36 mouse cellular contexts compared by ENCODE assay signal in the genomic region with DNA sequence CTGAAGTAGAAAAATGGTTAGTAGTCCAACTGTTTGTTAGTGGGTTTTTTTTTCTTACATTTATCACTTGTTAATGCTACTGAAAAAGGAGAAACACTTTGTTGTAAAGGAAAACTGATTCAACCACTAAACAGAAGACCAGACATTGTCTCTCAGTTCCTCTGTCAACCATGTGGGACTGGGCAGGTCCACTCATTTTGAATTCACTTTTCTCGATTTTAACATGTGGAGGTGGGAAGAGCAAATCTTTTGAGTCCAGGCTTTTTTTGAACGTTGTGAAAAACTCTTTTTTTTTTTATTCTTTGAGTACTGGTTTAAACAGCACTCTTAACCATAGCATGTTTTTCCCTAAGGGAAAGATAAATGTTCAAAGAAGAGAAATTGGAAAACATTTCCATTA.
"Had no signal": no experiment of that assay in that cellular context is flagged by ENCODE, and none has a peak within 500 bp of the region (broad histone marks: within the 10 kb centered on the region; RNA-seq: fewer than 3 reads in every experiment).

No protein-coding gene starts in this region.

- H3K36me3 ChIP-seq: heart, embryonic 10.5 days; heart, embryonic 12.5 days; heart, embryonic 13.5 days; heart, embryonic 15.5 days; hindbrain, embryonic 10.5 days; hindbrain, embryonic 12.5 days; hindbrain, embryonic 13.5 days; hindbrain, embryonic 15.5 days; intestine, embryonic 15.5 days; kidney, embryonic 15.5 days had no signal

- H3K27me3 ChIP-seq: heart, embryonic 12.5 days; heart, embryonic 13.5 days; heart, embryonic 15.5 days; hindbrain, embryonic 12.5 days; hindbrain, embryonic 13.5 days; hindbrain, embryonic 15.5 days; intestine, embryonic 15.5 days; kidney, embryonic 15.5 days had no signal

- H3K9me3 ChIP-seq: heart, embryonic 10.5 days; heart, embryonic 12.5 days; heart, embryonic 13.5 days; heart, embryonic 15.5 days; hindbrain, embryonic 10.5 days; hindbrain, embryonic 12.5 days; hindbrain, embryonic 13.5 days; hindbrain, embryonic 15.5 days; intestine, embryonic 15.5 days; kidney, embryonic 15.5 days had no signal

- H3K9ac ChIP-seq: heart, embryonic 12.5 days; heart, embryonic 13.5 days; heart, embryonic 15.5 days; hindbrain, embryonic 12.5 days; hindbrain, embryonic 13.5 days; hindbrain, embryonic 14.5 days; hindbrain, embryonic 15.5 days; intestine, embryonic 15.5 days; kidney, embryonic 15.5 days had no signal

- H3K27ac ChIP-seq: heart, embryonic 10.5 days; heart, embryonic 13.5 days; heart, embryonic 15.5 days; hindbrain, embryonic 10.5 days; hindbrain, embryonic 12.5 days; hindbrain, embryonic 13.5 days; hindbrain, embryonic 14.5 days; hindbrain, embryonic 15.5 days; hindbrain, postnatal 0 days; intestine, embryonic 15.5 days; kidney, embryonic 15.5 days; kidney, postnatal 0 days; layer of hippocampus, adult 2 months; left cerebral cortex, adult 2 months had no signal

- H3K4me1 ChIP-seq: heart, embryonic 10.5 days; heart, embryonic 12.5 days; heart, embryonic 13.5 days; heart, embryonic 15.5 days; hindbrain, embryonic 10.5 days; hindbrain, embryonic 12.5 days; hindbrain, embryonic 13.5 days; hindbrain, embryonic 15.5 days; intestine, embryonic 15.5 days had no signal

- H3K4me3 ChIP-seq: heart, embryonic 10.5 days; heart, embryonic 12.5 days; heart, embryonic 13.5 days; heart, embryonic 15.5 days; hindbrain, embryonic 10.5 days; hindbrain, embryonic 12.5 days; hindbrain, embryonic 13.5 days; hindbrain, embryonic 15.5 days; intestine, embryonic 15.5 days; kidney, embryonic 15.5 days; layer of hippocampus, adult 2 months; left cerebral cortex, adult 2 months had no signal

- ATAC-seq: hindbrain, embryonic 16.5 days; hindbrain, postnatal 0 days; inflammation-experienced regulatory T-cells, adult 6 months; intestine, embryonic 15.5 days; intestine, embryonic 16.5 days; intestine, postnatal 0 days had no signal

- H3K4me2 ChIP-seq: heart, embryonic 11.5 days; heart, embryonic 12.5 days; heart, embryonic 13.5 days; heart, embryonic 15.5 days; hindbrain, embryonic 12.5 days; hindbrain, embryonic 13.5 days; hindbrain, embryonic 14.5 days; hindbrain, embryonic 15.5 days; intestine, embryonic 15.5 days; kidney, embryonic 15.5 days had no signal

- DNase-seq: heart, postnatal 10 days; heart, postnatal 14 days; heart, postnatal 36 days; heart, postnatal 4 days; kidney, adult 11 months; kidney, adult 18-20 months; kidney, adult 2 months; kidney, adult 8-10 months; kidney, adult 9 months; kidney, postnatal 10 days; kidney, postnatal 14 days; kidney, postnatal 25 days; kidney, postnatal 36 days; kidney, postnatal 4 days; layer of hippocampus, adult 9-11 months; layer of hippocampus, postnatal 36 days had no signal
